Mouse (Mus musculus): ENCODE data around the gene Rps12. TPM values are rescaled to one million over a fixed set of nuclear protein-coding genes. Genes with fewer than 3 reads are reported as not detected.

The Rps12 gene
- polyA plus RNA-seq (2012; rRNA removed) = 723 and 914 TPM in 2 replicates

DNA sequence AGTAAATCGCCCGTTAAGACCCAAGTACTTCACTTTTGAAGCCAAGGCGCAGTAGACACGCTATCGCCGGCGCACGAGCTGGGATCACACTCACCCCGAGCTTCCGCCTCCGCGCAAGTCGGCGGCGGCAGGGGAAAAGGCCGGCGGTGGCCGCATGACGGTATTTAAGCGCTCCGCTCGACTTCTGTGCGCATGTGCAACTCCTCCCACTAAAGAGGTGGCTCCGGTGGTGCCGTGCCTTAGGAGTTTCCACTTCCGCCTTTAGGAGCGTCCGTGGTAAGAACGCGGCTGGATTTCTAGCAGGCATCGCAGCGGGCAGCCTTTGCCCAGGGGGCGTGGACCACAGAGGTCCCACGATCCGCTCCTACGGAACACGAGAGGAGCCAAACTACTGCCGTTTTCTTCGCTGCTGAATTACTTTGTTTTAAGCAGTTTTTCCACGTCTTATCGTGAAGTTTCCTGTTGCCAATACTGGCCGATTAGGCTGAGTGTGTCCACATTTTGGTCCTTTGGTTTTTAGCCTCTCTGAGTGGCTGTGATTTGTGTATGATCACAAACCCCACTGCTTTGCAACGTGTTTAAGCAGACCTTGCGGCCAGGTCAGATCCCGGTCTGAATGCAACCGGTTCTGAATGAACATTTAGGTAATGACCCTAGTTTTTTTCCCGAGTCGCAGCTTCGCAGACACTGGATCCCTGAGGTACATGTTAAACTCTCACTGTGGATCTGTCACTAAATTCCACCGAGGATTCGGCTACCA is at the start of gene Rps12:
Gene Rps12, minus strand, starts transcription at position 214 of the 760 bp plus-strand sequence.

GRCm38 (mm10) chr10:23796551-23797503 is 9.8 kb upstream of the Rps12 start, which contains the start of gene Slc18b1:
Gene Slc18b1, plus strand, starts transcription at chr10:23796986.

Other genes starting within 250 kb of the Rps12 start
- 4.8 and 7.0 TPM in 2 replicates for gene Slc18b1, start 9.7 kb upstream of the Rps12 start, polyA plus RNA-seq (2012; rRNA removed)
- gene Vnn3, start 64.2 kb upstream of the Rps12 start, polyA plus RNA-seq (2012; rRNA removed) = 0.03 TPM in 1 of 2 replicates, not detected in the other
- gene Vnn1, start 107.4 kb upstream of the Rps12 start, polyA plus RNA-seq (2012; rRNA removed) = 0.37 and 0.80 TPM in 2 replicates
- gene Taar1, start 133.1 kb upstream of the Rps12 start, polyA plus RNA-seq (2012; rRNA removed) = 0.09 TPM in 1 of 2 replicates, not detected in the other
- gene Taar2, start 151.3 kb upstream of the Rps12 start, polyA plus RNA-seq (2012; rRNA removed) = not detected in 2 replicates
- not detected in 2 replicates for gene Taar3, start 162.3 kb upstream of the Rps12 start, polyA plus RNA-seq (2012; rRNA removed)
- not detected in 2 replicates for gene Taar4, start 173.2 kb upstream of the Rps12 start, polyA plus RNA-seq (2012; rRNA removed)
- gene Taar5, start 183.4 kb upstream of the Rps12 start, polyA plus RNA-seq (2012; rRNA removed) = not detected in 2 replicates
- gene Taar6, start 198.4 kb upstream of the Rps12 start, polyA plus RNA-seq (2012; rRNA removed) = not detected in 2 replicates
- not detected in 2 replicates for gene Taar7a, start 206.2 kb upstream of the Rps12 start, polyA plus RNA-seq (2012; rRNA removed)
- gene Taar7b, start 212.7 kb upstream of the Rps12 start, polyA plus RNA-seq (2012; rRNA removed) = not detected in 2 replicates
- not detected in 2 replicates for gene Taar7d, start 239.9 kb upstream of the Rps12 start, polyA plus RNA-seq (2012; rRNA removed)